Mouse (Mus musculus): ENCODE results near the gene Spata2.
A peak's percentile ranks its signal among the peaks of the same experiment; 100 is the strongest.

Spata2 gene

DNA sequence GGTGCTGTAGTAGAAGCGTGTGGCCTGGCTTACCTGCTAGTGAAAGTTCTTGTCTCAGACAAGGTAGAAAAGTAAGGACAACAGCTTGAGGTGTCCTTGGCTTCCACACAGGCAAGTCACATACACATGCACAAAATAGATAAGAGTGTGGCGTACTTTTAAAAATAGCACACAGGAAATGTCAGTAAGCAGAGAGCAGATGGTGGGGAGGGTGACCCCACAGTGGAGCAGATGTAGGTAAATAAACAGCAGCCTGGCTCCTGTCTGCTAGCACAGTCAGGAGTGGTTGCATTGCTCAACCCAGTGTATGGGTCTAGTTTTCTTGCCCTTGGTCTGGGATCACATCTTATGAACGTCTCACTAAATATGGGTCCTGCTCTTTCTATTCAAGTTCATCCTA lies 17.8 kb upstream of the Spata2 start:
- no peak for DNase-seq (ENCODE audit: low read depth, low spot score)

- no peak for DNase-seq (ENCODE audit: low read depth, low spot score)
Observed at GRCm38 (mm10) chr2:167508569-167508968, 15.9 kb upstream of the Spata2 start.

DNA sequence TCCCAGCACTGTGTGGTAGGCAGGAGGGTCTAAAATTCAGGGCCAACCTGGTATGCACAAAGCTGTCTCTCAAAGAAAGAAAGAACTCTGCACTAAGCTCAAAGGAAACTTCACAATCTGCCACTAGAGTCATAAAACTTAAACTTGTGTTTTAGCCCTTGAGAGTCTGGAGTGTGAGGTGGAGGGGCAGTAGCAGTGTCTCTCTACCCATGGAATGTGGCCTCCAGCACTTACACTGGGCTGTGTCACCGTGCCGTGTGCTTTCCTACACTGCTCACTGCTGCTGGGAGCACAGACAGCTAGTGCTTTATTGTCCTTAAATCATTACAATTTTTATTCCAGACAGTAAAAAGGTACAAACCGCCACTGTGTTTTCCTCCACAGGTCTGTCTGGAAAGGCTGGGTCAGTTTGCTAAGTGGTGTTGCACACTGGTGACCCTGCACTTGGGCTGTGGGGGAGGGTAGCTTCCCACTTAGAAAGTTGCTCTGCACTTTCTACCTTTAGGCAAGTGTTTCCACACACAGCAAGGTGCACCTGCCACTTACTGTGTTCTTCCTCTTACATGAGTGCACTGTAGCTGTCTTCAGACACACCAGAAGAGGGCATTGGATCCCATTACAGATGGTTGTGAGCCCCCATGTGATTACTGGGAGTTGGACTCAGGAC lies 15.2 kb upstream of the Spata2 start:
- DNase-seq (ENCODE audit: low read depth, low spot score) = no peak

GRCm38 (mm10) chr2:167506546-167507260 lies 14.0 kb upstream of the Spata2 start:
- no peak for DNase-seq (ENCODE audit: low read depth, low spot score)

DNA sequence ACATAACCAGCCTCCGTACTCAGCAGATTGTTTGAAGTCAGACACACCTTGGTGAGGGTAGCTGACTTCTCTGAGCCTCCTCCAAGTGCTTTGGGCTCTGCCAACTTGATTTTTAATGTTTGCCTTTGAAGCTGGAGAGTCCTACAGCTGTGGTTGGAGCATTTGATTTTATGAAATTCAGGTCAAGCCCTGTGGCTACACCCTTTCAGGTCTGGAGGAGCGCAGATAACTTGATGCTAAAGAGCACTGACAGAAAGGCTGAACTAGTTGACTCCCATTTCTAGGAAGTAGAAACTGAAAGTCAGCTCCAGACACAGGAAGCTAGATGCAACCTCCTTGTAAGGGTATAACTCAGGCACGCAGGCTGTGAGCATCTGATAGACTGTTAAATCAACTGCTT lies 12.4 kb upstream of the Spata2 start:
- DNase-seq (ENCODE audit: low read depth, low spot score) = no peak

GRCm38 (mm10) chr2:167503896-167504349 lies 11.2 kb upstream of the Spata2 start:
- no peak for DNase-seq (ENCODE audit: low read depth, low spot score)

- DNase-seq (ENCODE audit: low read depth, low spot score) = peak; percentile 79
Observed at GRCm38 (mm10) chr2:167503253-167503895, 10.7 kb upstream of the Spata2 start.

- no peak for DNase-seq (ENCODE audit: low read depth, low spot score)
Observed at GRCm38 (mm10) chr2:167502554-167503252, 10.0 kb upstream of the Spata2 start.

DNA sequence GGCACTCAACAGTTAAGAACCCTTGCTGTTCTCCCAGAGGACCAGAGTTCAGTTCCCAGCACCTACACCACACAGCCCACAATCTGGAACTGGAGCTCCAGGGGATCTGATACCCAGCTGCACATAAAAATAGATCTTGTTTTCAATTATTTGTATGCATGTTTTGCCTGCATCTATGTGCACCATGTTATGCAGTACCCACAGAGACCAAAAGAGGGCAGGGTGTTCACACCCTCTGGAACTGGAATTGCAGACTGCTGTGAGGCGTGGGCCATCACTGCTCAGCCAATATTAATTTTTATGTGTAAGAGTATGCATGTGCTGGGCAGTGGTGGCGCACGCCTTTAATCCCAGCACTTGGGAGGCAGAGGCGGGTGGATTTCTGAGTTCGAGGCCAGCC lies 4.6 kb upstream of the Spata2 start:
- no peak for DNase-seq (ENCODE audit: low read depth, low spot score)

DNA sequence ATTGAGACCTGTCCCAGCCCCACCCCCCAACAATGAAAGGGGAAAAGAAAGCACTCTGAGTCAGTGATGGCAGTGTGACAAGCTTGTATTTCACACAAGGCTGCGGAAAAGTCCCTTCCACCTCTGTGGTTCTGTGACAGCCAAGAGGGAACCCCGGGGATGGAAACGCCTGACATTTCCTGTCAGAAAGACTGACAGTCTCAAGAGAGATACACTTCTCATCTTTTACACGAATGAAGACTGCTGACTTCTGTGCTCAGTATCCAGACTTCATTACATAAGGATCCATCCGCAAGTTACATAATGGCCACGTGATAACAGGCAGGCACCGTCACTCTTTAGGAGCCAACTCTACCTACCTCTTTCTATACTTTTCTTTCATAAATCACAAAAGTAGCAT lies 3.8 kb upstream of the Spata2 start:
- no peak for DNase-seq (ENCODE audit: low read depth, low spot score)

DNA sequence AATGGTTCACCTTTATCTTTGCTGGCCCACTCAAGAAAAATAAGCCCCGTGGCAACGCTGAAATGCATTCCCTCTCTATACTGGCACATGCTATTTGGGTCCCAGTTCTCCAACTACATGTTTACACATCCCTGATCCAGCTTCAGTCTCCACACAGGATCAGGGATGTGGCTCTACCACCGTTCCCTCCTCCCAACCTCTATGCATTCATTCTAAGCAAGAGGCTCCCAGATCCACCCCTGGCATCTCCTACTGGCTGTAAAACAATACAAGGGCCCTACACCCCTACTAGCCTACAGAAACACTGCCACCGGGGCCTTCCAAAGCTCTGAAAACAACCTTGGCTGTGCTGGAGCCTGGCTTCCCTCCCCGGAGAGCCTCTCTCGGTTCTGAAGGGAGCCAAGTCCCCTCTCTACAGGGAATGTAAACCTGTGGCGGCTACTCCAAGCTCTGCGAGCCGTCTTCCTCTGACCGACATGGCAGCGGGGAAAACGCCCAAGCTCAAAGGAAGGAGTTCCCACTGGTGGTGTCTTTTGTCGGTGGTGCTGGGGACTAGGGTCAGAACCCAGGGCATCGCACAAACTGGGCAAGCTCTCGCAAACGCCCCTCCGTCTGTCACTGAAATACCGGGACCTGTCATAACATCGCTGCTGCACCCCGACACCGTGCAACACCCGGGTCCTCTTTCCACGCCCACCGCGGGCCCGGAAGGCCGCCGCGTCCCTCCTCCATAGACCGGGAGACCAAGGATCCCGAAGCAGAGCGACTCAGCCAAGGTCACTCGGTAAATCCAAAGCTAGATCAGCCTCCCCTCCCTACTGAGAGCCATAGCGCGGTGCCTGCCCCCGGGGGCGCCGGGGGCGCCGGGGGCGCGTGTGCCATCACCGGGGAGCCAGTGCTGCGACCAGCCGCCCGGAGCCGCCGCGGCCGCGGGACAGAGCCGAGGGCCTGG lies 654 bp downstream of the Spata2 start, which contains the start of gene Rnf114:
Gene Rnf114, plus strand, starts transcription at position 889 of the 952 bp plus-strand sequence.
- DNase-seq (ENCODE audit: low read depth, low spot score) = no peak

DNA sequence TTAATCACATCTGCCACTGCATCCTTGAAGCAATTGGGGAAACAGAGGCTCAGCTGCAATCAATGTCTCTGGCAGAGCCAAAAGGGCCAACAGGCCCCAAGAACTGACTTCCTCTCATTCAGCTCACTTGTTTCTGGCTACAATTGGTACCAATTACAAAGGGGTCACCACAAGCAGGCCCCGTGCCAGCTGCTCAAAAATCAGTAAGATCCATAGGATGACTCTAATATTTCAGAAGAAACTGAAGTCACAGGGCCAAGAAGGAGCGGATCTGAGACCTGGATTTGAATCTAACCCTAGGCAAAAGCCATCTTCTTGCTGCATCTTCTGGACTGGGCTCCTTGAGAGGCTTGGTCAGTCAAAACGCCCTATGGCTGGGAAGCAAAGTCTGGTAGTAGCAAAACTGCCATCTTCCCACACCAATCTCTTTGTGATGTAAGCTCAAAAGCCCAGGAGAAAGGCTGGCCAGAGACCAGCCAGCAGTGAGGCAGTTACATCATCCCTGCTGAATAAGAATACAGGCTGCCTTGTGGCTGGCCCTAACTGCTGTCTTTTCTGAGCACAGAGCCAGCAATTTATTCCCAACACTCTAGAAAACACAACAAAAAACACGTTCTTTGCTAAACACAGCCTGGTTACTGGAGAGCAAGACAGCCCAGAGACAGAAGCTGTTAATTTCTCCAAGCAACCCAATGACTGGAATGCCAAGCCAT lies 1.7 kb downstream of the Spata2 start:
- DNase-seq (ENCODE audit: low read depth, low spot score) = no peak

- DNase-seq (ENCODE audit: low read depth, low spot score) = no peak
Observed at GRCm38 (mm10) chr2:167487994-167488393, 4.7 kb downstream of the Spata2 start.

DNA sequence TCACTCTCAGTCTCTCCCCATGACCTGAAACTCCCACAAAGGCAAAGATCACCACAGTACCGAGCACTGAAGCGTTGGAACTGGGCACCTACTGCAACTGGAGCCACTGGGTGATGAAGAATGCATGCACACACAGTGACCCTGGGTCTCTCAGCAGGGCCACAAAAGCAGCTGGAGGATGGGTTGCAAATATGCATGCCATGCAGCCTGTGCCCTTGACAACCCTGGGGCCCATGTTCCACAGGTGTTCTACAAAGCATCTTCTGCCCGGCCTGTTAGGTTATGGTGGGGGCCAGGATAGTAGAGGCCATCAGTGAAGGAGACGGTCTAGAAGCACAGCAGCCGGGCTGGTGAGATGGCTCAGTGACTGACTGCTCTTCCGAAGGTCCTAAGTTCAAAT lies 5.1 kb downstream of the Spata2 start:
- DNase-seq (ENCODE audit: low read depth, low spot score) = no peak

DNA sequence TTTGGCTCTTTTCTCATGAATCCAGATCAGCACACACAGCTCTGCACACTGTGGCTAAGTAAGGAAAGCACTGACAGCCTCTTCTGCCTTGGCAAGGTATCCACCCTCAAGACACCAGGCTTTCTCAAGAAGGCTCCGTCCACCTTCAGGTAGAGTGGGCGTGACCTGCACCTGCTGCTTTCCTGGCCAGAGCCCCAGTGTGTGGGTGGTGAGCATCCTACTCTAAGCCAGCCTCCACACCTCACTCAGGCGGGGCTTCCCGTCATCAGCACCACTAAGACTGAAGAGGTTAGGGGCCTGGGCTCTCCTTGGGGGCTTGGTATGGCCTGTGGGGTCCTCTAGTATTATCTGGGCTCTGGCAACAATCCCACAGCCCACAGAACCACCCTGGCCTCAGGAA lies 6.1 kb downstream of the Spata2 start:
- no peak for DNase-seq (ENCODE audit: low read depth, low spot score)

- DNase-seq (ENCODE audit: low read depth, low spot score) = no peak
Observed at GRCm38 (mm10) chr2:167485501-167486377, 6.9 kb downstream of the Spata2 start.

DNA sequence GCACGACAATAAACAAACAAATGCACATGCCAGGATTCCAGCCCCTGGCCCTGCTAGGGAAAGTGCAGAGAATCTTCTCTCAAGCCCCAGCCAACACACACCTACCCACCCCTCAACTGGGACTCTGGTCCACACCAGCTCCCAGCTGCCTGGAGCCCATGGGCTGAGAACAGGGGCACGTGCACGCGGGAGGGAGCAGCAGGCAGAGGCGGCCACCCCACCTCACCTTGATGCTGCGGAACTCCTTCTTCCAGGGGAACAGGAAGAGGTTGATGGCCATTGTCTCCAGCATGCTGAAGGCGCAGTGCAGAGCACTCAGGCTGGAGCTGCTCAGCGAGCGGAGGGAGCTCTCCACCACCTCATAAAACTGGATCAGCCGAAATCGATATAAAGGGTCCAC lies 7.8 kb downstream of the Spata2 start:
- no peak for DNase-seq (ENCODE audit: low read depth, low spot score)

DNA sequence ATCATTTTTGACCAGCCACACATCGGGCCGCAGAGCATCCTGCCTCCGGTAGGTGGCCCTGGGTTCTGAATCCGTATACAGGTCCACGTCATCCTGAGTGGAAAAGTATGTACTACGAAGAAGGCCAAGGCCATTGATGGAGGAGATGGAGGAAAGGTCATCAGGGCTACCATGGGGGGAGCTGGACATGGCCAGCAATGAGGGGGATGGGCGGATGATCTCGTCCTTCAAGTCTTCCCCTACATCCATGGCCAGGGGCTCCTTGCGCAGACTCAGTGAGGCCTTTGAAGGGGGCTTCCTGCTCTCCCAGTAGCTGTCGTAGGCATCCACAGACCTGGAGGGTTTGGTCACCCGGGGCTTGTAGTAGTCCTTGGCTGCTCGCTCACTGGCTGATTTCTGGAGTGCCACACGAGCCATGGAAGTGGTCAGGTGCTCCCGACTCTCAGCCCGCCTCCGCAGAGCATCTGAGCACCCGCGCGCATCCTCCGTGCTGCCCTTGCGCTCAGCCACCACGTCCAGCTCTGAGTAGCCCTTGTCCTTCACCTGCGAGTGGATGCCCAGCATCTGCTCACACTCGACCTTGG lies 8.8 kb downstream of the Spata2 start:
- DNase-seq (ENCODE audit: low read depth, low spot score) = no peak
